Mouse (Mus musculus) forebrain, embryonic 16.5 days (tissue): ENCODE results near the gene Cers2. TPM values are rescaled to one million over a fixed set of nuclear protein-coding genes. Genes with fewer than 3 reads are reported as not detected.
"Not testable (repeated sequence)": the region's sequence is repeated elsewhere in the genome, so short reads cannot be mapped to it uniquely, and the experiment has no call there.

Source experiments
- ATAC-seq: fragments of 200-750 bp; cut with Nextera tagmentation; 2 replicates; pipeline ENCODE4 v1.8.0; 2017; ENCODE audit warnings: mild to moderate bottlenecking, moderate library complexity
- H3K27ac ChIP-seq: fragments of 300-500 bp; sonication (generic); 2 replicates; pipeline ENCODE4 v1.5.1; 2014; ENCODE audit warnings: low read length, control low read depth
- H3K27me3 ChIP-seq: fragments of 300-500 bp; sonication (generic); replicated peaks from 2 replicates; pipeline ENCODE4 v1.6.1; 2014; ENCODE audit warnings: low read length; ENCODE audit not compliant: control insufficient read depth, insufficient read depth
- H3K36me3 ChIP-seq: fragments of 300-500 bp; sonication (generic); 2 replicates; pipeline ENCODE4 v1.6.1; 2014; ENCODE audit not compliant: control insufficient read depth, insufficient read depth
- H3K4me1 ChIP-seq: fragments of 300-500 bp; sonication (generic); replicated peaks from 2 replicates; pipeline ENCODE4 v1.6.1; 2014; ENCODE audit warnings: low read length; ENCODE audit not compliant: control insufficient read depth, insufficient read depth
- H3K4me2 ChIP-seq: fragments of 300-500 bp; sonication (generic); 2 replicates; pipeline ENCODE4 v1.6.1; 2014; ENCODE audit warnings: mild to moderate bottlenecking, low read length, control low read depth
- H3K4me3 ChIP-seq: fragments of 300-500 bp; sonication (generic); replicated peaks from 2 replicates; pipeline ENCODE4 v1.5.1; 2014; ENCODE audit warnings: mild to moderate bottlenecking, low read length, control low read depth
- H3K9ac ChIP-seq: fragments of 300-500 bp; sonication (generic); replicated peaks from 2 replicates; pipeline ENCODE4 v1.6.1; 2014; ENCODE audit warnings: low read depth, low read length, control low read depth
- H3K9me3 ChIP-seq: fragments of 300-500 bp; sonication (generic); 2 replicates; pipeline ENCODE4 v1.6.1; 2016; ENCODE audit warnings: low read length; ENCODE audit not compliant: control insufficient read depth
- WGBS: fragments of 180-500 bp; shearing (Covaris S2); extraction: QIAGEN DNeasy Blood & Tissue Kit; methylation state at CpG from one replicate; pipeline ENCODE4 v1.1.7; 2014; 5-methylcytosine and 5-hydroxymethylcytosine counted together
- polyA plus RNA-seq: library from polyadenylated mRNA; unstranded; fragments of >200 nt; fragmentation: Nextera tagmentation; extraction: Ambion mirVana; gene quantifications from 2 replicates; pipeline ENCODE4 v1.2.1, GENCODE M21; 2015

The Cers2 gene
- polyA plus RNA-seq, 1 experiment from 2014 or later: 108 TPM

DNA sequence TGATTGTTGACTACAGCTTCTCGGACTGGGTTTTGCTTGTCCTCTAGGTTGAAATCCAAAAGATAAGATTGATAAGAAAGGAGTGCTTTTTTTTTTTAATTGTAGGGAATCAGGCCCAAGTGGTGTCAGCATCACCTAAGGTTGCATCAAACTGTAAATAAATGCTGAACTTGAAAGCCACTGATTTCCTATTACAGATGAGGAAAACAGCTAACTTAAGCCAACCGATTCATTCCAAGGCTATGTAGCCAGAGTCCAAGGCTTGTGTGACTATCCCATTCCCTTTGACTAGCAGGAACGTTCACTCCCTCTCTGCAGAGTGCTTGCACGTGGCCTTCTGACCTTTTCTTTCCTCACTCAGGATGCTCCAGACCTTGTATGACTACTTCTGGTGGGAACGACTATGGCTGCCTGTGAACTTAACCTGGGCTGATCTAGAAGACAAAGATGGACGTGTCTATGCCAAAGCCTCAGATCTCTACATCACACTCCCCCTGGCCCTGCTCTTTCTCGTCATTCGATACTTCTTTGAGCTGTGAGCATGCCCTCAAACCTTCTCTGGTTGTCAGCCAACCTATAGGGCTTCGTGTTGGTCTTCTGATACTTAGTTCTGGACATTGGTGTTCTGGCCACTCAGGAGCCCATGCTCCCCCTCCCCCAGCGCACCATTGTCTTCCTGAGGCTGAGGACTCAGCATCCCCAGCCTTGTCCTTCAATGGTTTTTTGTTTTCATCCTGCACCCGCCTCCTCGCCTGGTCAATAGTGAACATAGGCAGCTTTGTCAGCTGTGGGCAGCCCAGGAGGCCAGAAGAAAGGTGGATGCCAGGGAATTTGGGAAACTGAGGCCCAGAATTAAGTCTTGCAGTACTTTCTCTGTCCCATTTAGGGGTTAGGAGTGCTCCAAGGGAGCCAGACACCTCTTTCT is 5.4 kb downstream of the Cers2 start:
- WGBS: 69% methylated on average over 12 of the region's 12 CpGs
- Histone ChIP-seq H3K4me2 (no peak overlapping the region), H3K9ac (no peak overlapping the region), H3K9me3 (no peaks in the 10 kb centered on the region), H3K4me1 (peaks cover 27% of the 10 kb centered on the region), H3K27me3 (no peaks in the 10 kb centered on the region), H3K4me3 (no peak overlapping the region), H3K36me3 (peaks cover 27% of the 10 kb centered on the region), H3K27ac (no peak overlapping the region)
- ATAC-seq: no peak

DNA sequence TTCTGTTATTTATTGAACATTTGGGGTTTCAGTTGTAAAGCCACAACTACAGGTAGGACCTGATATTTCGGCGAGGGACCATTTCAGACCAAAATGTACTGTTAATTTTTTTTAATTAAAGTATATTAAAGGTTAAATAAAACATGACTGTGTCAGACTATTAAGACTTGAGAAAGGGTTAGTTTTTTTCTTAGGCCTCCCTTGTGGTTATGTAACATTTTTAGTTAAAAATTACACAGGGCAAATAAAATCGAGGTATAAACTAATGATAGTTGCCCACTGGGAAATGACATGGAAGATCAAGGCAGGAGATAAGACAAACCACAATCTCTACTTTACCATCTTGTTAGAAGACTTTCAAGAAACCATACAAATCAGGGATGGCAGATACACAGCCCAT is 8.8 kb downstream of the Cers2 start:
- H3K36me3 ChIP-seq: peaks cover 38% of the 10 kb centered on the region
- H3K9me3 ChIP-seq: no peaks in the 10 kb centered on the region
- no peak overlapping the region for H3K9ac ChIP-seq
- H3K4me2 ChIP-seq: no peak overlapping the region
- ATAC-seq: no peak
- no peak overlapping the region for H3K4me3 ChIP-seq
- H3K27me3 ChIP-seq: no peaks in the 10 kb centered on the region
- WGBS: 96% methylated on average over 3 of the region's 3 CpGs
- peaks cover 4% of the 10 kb centered on the region; the same call in 1 of the 2 replicates for H3K4me1 ChIP-seq
- no peak overlapping the region for H3K27ac ChIP-seq

DNA sequence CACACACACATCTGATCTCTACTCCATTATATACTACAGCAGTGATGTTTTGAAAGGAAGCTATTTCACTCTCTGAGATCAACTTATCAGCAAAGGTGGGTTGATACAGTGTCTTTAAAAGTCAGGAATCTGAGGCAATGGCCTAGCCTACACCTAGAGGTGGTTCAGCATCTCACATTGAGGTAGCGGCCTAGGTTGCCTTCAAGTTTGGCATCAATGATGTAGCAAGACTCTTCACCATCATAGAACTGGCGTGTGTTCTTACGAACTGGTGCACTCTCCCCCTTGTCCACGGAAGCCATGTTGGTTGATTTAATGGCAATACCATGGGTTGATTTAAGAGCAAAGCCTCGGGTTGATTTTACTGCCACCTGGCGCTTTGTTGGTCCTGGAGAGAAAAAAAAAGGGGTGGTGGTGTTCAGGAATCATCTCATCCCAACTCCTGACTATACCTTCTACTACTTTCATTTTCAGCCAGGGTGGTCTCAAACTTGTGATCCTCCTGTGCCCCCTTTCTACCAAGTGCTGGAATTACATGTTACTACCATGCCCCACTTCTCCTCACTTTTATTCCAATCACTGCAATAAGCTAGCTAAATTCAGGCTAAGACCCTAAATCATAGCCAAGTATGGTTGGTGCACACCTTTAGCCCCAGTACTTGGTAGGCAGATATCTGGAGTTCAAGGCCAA is 10.0 kb downstream of the Cers2 start:
- Histone ChIP-seq H3K4me3 (no peak overlapping the region), H3K27ac (no peak overlapping the region), H3K36me3 (peaks cover 39% of the 10 kb centered on the region), H3K4me1 (no peaks in the 10 kb centered on the region), H3K9me3 (no peaks in the 10 kb centered on the region), H3K9ac (no peak overlapping the region), H3K27me3 (no peaks in the 10 kb centered on the region), H3K4me2 (no peak overlapping the region)
- 96% methylated on average over 6 of the region's 6 CpGs for WGBS
- ATAC-seq: no peak

DNA sequence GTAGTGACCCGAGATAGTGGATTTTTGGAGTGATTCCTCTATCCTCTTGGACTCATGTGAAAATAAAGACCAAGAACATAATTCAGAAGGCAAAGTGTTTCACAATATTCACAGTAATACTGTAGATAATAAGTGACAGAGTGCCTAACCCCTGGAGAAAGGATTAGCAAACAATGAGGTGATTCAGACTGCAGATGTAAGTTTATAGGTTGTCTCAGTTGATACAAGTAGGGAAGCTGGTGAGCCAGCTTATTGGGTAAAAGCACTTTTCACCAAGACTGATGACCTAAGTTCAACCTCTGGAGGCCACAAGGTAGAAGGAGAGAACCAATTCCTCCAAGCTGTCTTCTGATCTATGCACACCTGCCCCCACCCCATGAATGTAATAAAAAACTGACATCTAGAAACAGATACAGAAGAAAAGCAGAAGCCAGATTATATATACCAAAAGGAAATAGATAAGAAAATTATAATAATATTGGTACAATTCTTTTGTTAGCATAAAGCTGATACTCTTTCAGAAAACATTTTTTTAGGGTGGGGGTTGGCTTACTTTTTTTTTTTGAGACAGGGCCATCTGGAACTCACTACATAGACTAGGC is 14.3 kb downstream of the Cers2 start:
- no peak for ATAC-seq
- H3K27ac ChIP-seq: no peak overlapping the region
- no peaks in the 10 kb centered on the region for H3K9me3 ChIP-seq
- peaks cover 34% of the 10 kb centered on the region for H3K36me3 ChIP-seq
- no peaks in the 10 kb centered on the region for H3K27me3 ChIP-seq
- no peak overlapping the region for H3K4me3 ChIP-seq
- H3K4me2 ChIP-seq: no peak overlapping the region
- no peaks in the 10 kb centered on the region for H3K4me1 ChIP-seq
- H3K9ac ChIP-seq: no peak overlapping the region
- WGBS: 97% methylated on average over 1 of the region's 1 CpGs

DNA sequence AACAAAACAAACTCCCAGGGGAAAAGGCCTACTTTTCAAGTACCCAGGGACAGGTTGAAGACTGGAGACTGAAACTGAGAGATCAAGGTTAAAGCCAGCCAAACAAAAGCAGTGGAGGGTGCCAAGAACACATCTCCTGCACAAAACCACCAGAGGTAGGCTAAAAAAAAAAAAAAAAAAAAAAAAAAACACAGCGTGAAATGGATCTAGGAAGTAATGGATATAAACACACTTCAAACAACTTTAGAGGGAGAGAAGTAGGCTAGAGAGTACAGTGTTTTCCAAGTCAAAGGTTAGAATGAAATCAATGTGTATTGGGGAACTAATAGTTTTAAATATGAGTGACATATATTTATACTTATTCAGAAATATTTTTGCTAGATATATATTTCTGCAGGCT is 16.9 kb downstream of the Cers2 start:
- Histone ChIP-seq H3K4me3 (no peak overlapping the region), H3K27ac (no peak overlapping the region), H3K9ac (no peak overlapping the region), H3K4me2 (no peak overlapping the region), H3K36me3 (peaks cover 26% of the 10 kb centered on the region), H3K4me1 (no peaks in the 10 kb centered on the region), H3K9me3 (no peaks in the 10 kb centered on the region), H3K27me3 (no peaks in the 10 kb centered on the region)
- no peak for ATAC-seq
- WGBS: 80% methylated on average over 1 of the region's 1 CpGs

DNA sequence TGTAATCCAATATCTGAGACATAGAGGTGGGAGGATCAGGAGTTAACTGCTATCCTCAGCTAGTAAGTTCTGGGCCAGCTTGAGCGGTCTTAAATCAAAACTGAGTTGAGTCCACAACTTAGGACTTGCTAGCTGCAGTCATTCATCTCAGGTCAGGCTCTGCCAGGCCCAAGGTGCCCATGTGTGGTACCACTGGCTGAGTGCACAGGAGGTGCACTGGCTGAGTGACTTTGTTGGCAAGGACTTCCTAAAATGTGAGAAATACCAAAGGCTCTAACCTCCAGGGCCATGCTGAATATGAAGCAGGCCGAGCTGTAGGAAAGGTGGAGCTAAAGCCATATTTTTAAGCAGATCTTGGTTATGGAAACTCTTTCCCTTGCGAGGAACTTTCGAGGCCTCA is 22.8 kb downstream of the Cers2 start:
- Histone ChIP-seq H3K27me3 (no peaks in the 10 kb centered on the region), H3K27ac (no peak overlapping the region), H3K4me1 (no peaks in the 10 kb centered on the region), H3K4me2 (no peak overlapping the region), H3K9me3 (no peaks in the 10 kb centered on the region), H3K9ac (no peak overlapping the region), H3K36me3 (peaks cover 67% of the 10 kb centered on the region), H3K4me3 (no peak overlapping the region)
- WGBS: 98% methylated on average over 4 of the region's 4 CpGs
- no peak for ATAC-seq

DNA sequence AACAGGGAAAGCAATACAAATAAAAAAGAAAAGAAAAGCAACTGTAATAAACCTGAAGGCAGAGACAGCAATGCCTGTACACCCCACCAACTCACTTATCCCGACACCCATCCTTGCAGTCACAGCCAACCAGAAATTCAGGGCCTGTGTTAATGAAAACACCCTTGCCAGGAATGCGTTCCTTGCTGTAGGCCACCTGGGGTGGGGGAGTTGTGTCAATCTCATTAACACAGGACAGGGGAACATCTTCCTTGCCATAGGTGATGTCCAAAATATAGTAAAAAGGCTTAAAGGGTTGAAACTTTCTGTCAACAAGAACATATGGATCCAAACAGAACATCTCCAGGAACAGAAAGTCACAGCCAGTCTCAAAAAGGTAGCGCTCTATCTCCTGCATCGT is 23.7 kb downstream of the Cers2 start:
- H3K4me3 ChIP-seq: no peak overlapping the region
- no peaks in the 10 kb centered on the region for H3K27me3 ChIP-seq
- no peaks in the 10 kb centered on the region for H3K4me1 ChIP-seq
- WGBS: 91% methylated on average over 4 of the region's 4 CpGs
- H3K4me2 ChIP-seq: no peak overlapping the region
- peaks cover 63% of the 10 kb centered on the region for H3K36me3 ChIP-seq
- H3K27ac ChIP-seq: no peak overlapping the region
- no peak for ATAC-seq
- no peak overlapping the region for H3K9ac ChIP-seq
- no peaks in the 10 kb centered on the region for H3K9me3 ChIP-seq

DNA sequence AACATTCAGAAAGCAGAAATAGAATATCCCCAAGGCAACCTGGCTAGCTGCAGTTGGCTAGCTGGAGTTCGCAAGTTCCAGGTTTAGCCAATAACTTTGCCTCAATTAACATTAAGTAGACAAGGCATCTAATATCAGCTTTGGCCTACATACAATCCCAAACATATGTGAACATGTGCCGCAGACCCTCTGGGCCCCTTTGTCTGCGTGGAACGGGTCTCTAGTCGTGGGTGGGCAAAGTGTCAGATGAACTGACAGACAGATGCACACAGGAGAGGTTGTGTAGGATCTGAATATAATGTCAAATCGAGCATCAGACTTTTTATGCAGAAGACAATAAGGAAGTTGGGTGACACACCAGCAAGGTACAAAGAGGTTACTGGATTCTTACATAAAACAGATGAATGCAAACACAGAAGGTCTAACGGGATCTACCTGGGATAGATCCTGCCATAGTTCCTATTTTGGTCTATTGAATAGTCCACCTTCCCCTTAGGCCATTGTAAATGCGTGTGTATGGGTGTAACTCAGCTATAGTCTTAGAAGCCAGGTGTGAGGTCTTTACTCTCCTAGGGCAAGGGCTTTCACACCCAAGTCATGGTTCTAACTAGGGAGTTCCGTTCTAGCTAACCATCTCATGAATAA is 28.9 kb downstream of the Cers2 start:
- not testable (repeated sequence) for H3K4me3 ChIP-seq, ATAC-seq, H3K27ac ChIP-seq, H3K4me2 ChIP-seq, H3K9me3 ChIP-seq, H3K4me1 ChIP-seq, H3K27me3 ChIP-seq, H3K9ac ChIP-seq
- WGBS: 95% methylated on average over 9 of the region's 9 CpGs
- peaks cover 59% of the 10 kb centered on the region for H3K36me3 ChIP-seq

DNA sequence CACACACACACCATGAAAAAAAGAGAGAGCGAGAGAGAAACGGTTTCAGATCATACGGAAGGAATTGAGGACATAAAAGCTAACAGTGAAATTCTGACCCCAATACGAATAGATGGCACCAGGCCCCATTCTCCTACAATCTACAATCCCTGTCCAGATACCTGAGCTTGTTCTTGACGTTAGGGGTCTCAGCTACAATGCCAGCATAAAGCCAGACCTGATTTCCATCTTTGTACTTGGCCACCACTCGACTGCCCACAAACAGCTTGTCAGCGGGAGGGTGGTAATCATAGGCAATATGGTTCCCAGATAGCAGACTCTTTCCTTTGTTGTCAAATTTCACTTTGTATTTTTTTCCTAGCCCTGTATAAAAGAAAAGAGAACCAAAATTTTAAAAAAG is 31.9 kb downstream of the Cers2 start:
- H3K27me3 ChIP-seq: no peaks in the 10 kb centered on the region
- H3K9ac ChIP-seq: no peak overlapping the region
- 90% methylated on average over 7 of the region's 7 CpGs for WGBS
- H3K36me3 ChIP-seq: peaks cover 47% of the 10 kb centered on the region
- H3K4me1 ChIP-seq: no peaks in the 10 kb centered on the region
- no peak overlapping the region for H3K4me2 ChIP-seq
- no peak overlapping the region for H3K4me3 ChIP-seq
- H3K9me3 ChIP-seq: no peaks in the 10 kb centered on the region
- no peak overlapping the region for H3K27ac ChIP-seq
- no peak for ATAC-seq
